ENCODE assay signal across 8 mouse cellular contexts in the genomic region with DNA sequence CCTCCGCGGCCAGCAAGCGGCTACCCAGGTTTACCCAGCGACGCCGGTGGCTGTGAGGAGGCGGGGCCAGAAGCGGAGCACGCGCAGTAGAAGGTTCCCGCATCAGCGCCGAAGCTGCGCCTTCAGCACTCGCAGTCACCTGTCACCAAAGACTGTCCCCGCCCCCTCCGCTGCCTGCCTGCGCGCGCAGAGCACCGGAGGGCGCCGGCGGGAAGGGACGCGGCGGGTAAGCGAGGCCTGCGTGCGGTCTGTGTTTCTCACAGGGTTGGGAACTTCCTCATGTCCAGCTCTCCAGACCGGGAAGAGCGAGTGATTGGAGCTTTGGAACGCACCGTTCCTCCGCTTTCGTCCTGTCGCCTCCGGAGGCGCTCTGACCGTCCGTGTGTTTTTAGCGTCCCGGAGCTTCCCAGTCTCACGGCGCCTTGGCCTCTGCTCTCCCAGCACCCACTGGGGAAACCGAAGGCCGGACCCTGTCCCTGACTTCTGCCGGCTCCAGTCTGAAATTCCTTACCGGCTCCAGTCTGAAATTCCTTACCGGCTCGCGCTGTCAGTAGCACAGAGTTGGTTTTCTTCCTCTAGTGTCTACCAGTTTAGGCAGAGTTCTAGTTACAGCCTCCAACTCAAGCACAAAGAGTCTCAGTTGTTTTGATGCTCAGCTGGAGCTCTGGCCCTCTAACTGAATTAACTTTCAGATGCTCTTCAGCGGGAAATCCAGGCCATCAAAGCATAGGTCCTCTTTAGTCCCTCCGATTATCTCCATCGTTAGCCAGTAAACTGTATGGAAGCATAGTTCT. TPM values are rescaled to one million over a fixed set of nuclear protein-coding genes. Genes with fewer than 3 reads are reported as not detected.
DNase-seq lines count a peak whose midpoint lies in the region; ATAC-seq and TF ChIP-seq lines count a peak whose summit lies in the region.

Gene Ipp, plus strand, starts transcription at position 125 of the 794 bp plus-strand sequence.

- H3K36me3 ChIP-seq in kidney, embryonic 14.5 days (ENCODE audit: control insufficient read depth, insufficient read depth, low read length): no peaks in the 10 kb centered on the region
- H3K36me3 ChIP-seq in limb, embryonic 15.5 days: 0 out of 2 replicates have a peak, but pooled peaks cover 3% of the 10 kb centered on the region

- no peak for TF ChIP-seq CTCF in bone marrow macrophage, adult 2 months (IDR thresholded peaks at IDR 0.05; ENCODE audit: low read depth, low read length)
- TF ChIP-seq CTCF in embryonic fibroblast, embryonic 13.5 days (IDR thresholded peaks at IDR 0.05; ENCODE audit: borderline replicate concordance, insufficient read depth, low read length): peak; percentile 21; the same call in 1 of the 2 replicates

- H3K9me3 ChIP-seq in kidney, embryonic 14.5 days (ENCODE audit: control insufficient read depth, low read length): no peaks in the 10 kb centered on the region
- no peaks in the 10 kb centered on the region for H3K9me3 ChIP-seq in limb, embryonic 15.5 days

- H3K27ac ChIP-seq in bone marrow macrophage, adult 2 months (ENCODE audit: insufficient read depth, low read depth, low read length): peak within 1 kb of the TSS; percentile 70
- peak within 1 kb of the TSS; percentile 35 for H3K27ac ChIP-seq in embryonic fibroblast, embryonic 13.5 days (ENCODE audit: insufficient read depth, low read length)
- H3K27ac ChIP-seq in kidney, embryonic 14.5 days (ENCODE audit: low read depth, low read length): peak within 1 kb of the TSS; percentile 94
- H3K27ac ChIP-seq in limb, embryonic 15.5 days: peak within 1 kb of the TSS; percentile 91

- H3K27me3 ChIP-seq in kidney, embryonic 14.5 days (ENCODE audit: control insufficient read depth, insufficient read depth, low read length): no peaks in the 10 kb centered on the region
- H3K27me3 ChIP-seq in limb, embryonic 15.5 days: no peaks in the 10 kb centered on the region

- peaks cover 8% of the 10 kb centered on the region for H3K4me1 ChIP-seq in bone marrow macrophage, adult 2 months (ENCODE audit: control insufficient read depth, insufficient read depth, low read length)
- H3K4me1 ChIP-seq in embryonic fibroblast, embryonic 13.5 days (ENCODE audit: control insufficient read depth, insufficient read depth, low read length): no peaks in the 10 kb centered on the region
- peaks cover 4% of the 10 kb centered on the region; the same call in 1 of the 2 replicates for H3K4me1 ChIP-seq in kidney, embryonic 14.5 days (ENCODE audit: control insufficient read depth, insufficient read depth, low read length)
- 0 out of 2 replicates have a peak, but pooled peaks cover 3% of the 10 kb centered on the region for H3K4me1 ChIP-seq in limb, embryonic 15.5 days

- peak; percentile 99 for ATAC-seq in kidney, embryonic 14.5 days (ENCODE audit: low FRiP score, low TSS enrichment)
- ATAC-seq in limb, embryonic 15.5 days (ENCODE audit: insufficient number of reproducible peaks, low FRiP score, low TSS enrichment, low read depth): peak; percentile 98

- WGBS in kidney, embryonic 14.5 days: under 1% methylated on average over 52 of the region's 55 CpGs
- WGBS in limb, embryonic 15.5 days: under 1% methylated on average over 55 of the region's 55 CpGs

- peak within 1 kb of the TSS; percentile 63 for H3K4me3 ChIP-seq in bone marrow macrophage, adult 2 months (ENCODE audit: insufficient read depth, low read length)
- peak within 1 kb of the TSS; percentile 51 for H3K4me3 ChIP-seq in embryonic fibroblast, embryonic 13.5 days (ENCODE audit: insufficient read depth, low read length)
- H3K4me3 ChIP-seq in kidney, embryonic 14.5 days (ENCODE audit: low read length): peak within 1 kb of the TSS; percentile 66
- peak within 1 kb of the TSS; percentile 65 for H3K4me3 ChIP-seq in limb, embryonic 15.5 days

- TF ChIP-seq POLR2A in bone marrow macrophage, adult 2 months (IDR thresholded peaks at IDR 0.05; ENCODE audit: borderline replicate concordance, low read depth, low read length): peak; percentile 45; the same call in 1 of the 2 replicates
- TF ChIP-seq POLR2A in embryonic fibroblast, embryonic 13.5 days (IDR thresholded peaks at IDR 0.05; ENCODE audit: low read depth, low read length): peak; percentile 94

- H3K9ac ChIP-seq in kidney, embryonic 14.5 days (ENCODE audit: low read depth, low read length): peak within 1 kb of the TSS; percentile 77
- H3K9ac ChIP-seq in limb, embryonic 15.5 days: peak within 1 kb of the TSS; percentile 73

- DNase-seq in A20 (ENCODE audit: low read depth, low spot score): peak; percentile 98
- peak; percentile 94 for DNase-seq in heart, adult 9 months (ENCODE audit: low spot score in 2 of 2)
- DNase-seq in monocyte, adult 2 months (ENCODE audit: low read depth in 1 of 2, low spot score in 2 of 2): peak; percentile 87 to 91
- peak; percentile 96 for DNase-seq in spleen, postnatal 36 days (ENCODE audit: low spot score in 2 of 2)

- H3K4me2 ChIP-seq in kidney, embryonic 14.5 days (replicated peaks; ENCODE audit: low read depth, low read length): peak within 1 kb of the TSS; percentile 57
- H3K4me2 ChIP-seq in limb, embryonic 15.5 days: peak within 1 kb of the TSS; percentile 69

RNA-seq across cellular contexts. Expression of gene Ipp, which starts in this region (rescaled TPM):
- polyA plus RNA-seq in bone marrow macrophage, adult 2 months (2012; ENCODE audit: insufficient read depth, insufficient read length, missing spikeins): 3.3 and 3.6 TPM in 2 replicates
- polyA plus RNA-seq in embryonic fibroblast, embryonic 13.5 days (2011; ENCODE audit: insufficient read length, low read depth, missing spikeins): 9.1 and 9.3 TPM in 2 replicates
- polyA plus RNA-seq in kidney, embryonic 14.5 days (2014; fragmentation: Nextera tagmentation; extraction: Ambion mirVana): 5.5 and 8.5 TPM in 2 replicates
- polyA plus RNA-seq in limb, embryonic 15.5 days (2015; fragmentation: Nextera tagmentation; extraction: Ambion mirVana): 13.1 and 13.2 TPM in 2 replicates

Comparison
In these comparisons a context has a peak if more than half of its experiments do, and no peak if none do; other contexts are left out.
1. Peak in every context shown above with its lines: DNase-seq, ATAC-seq, H3K4me3 ChIP-seq and H3K27ac ChIP-seq.
2. H3K27ac ChIP-seq: peak in every context shown above with its lines; median percentile 94 in kidney, embryonic 14.5 days; 91 in limb, embryonic 15.5 days; 70 in bone marrow macrophage, adult 2 months; 35 in embryonic fibroblast, embryonic 13.5 days.